Comparison of ENCODE assay signal across 14 mouse cellular contexts in genomic region chr14:52152179-52152578, GRCm38 (mm10). TPM values are rescaled to one million over a fixed set of nuclear protein-coding genes. Genes with fewer than 3 reads are reported as not detected.
DNase-seq lines count a peak whose midpoint lies in the region; ATAC-seq and TF ChIP-seq lines count a peak whose summit lies in the region.
"Had no signal": no experiment of that assay in that cellular context is flagged by ENCODE, and none has a peak within 500 bp of the region (broad histone marks: within the 10 kb centered on the region; RNA-seq: fewer than 3 reads in every experiment).

No protein-coding gene starts in this region.

- ATAC-seq in hindbrain, embryonic 12.5 days (ENCODE audit: low FRiP score): no peak
- ATAC-seq: liver, postnatal 0 days had no signal

- WGBS in hindbrain, embryonic 12.5 days: 28% methylated on average over 7 of the region's 7 CpGs

- H3K9me3 ChIP-seq in hindbrain, embryonic 12.5 days (replicated peaks): no peaks in the 10 kb centered on the region
- H3K9me3 ChIP-seq: embryonic facial prominence, embryonic 12.5 days; G1E; heart, embryonic 10.5 days had no signal

- intact Hi-C loops in left cerebral cortex, postnatal 25 days (cut with DNase I): loop anchor here (2.0 kb wide), 1 partner anchor 21 kb away; no protein-coding TSS in a partner anchor

- no peaks in the 10 kb centered on the region for H3K27me3 ChIP-seq in hindbrain, embryonic 12.5 days
- H3K27me3 ChIP-seq: embryonic facial prominence, embryonic 12.5 days had no signal

- DNase-seq in Muller cell, postnatal 12 days (ENCODE audit: inconsistent ontology term): peak; percentile 2
- DNase-seq in brain, embryonic 14.5 days (ENCODE audit: low read depth): peak; percentile 82
- peak; percentile 61 to 68 for DNase-seq in left cerebral cortex, postnatal 25 days (ENCODE audit: low spot score in 2 of 2)
- no peak for DNase-seq in cerebellum, adult 9-11 months
- no peak for DNase-seq in kidney, adult 8-10 months
- DNase-seq in ovary, postnatal 36 days (ENCODE audit: low spot score): no peak
- DNase-seq in urinary bladder, postnatal 10 days (ENCODE audit: low spot score): no peak
- DNase-seq: adrenal gland, postnatal 25 days; kidney, postnatal 14 days; liver, postnatal 0 days had no signal

- no peak for TF ChIP-seq CTCF in brain, embryonic 14.5 days (IDR thresholded peaks at IDR 0.05; ENCODE audit: borderline replicate concordance, extremely low read depth, insufficient read depth, insufficient read length)

- H3K27ac ChIP-seq in hindbrain, embryonic 12.5 days: no peak overlapping the region
- H3K27ac ChIP-seq: embryonic facial prominence, embryonic 12.5 days; heart, embryonic 10.5 days had no signal

- no peak overlapping the region for H3K9ac ChIP-seq in hindbrain, embryonic 12.5 days
- H3K9ac ChIP-seq: embryonic facial prominence, embryonic 12.5 days; liver, postnatal 0 days had no signal

- H3K4me1 ChIP-seq in hindbrain, embryonic 12.5 days: peaks cover 4% of the 10 kb centered on the region; the same call in 1 of the 2 replicates
- H3K4me1 ChIP-seq: embryonic facial prominence, embryonic 12.5 days; heart, embryonic 10.5 days had no signal

- H3K4me3 ChIP-seq in hindbrain, embryonic 12.5 days: no peak overlapping the region
- H3K4me3 ChIP-seq: embryonic facial prominence, embryonic 12.5 days; heart, embryonic 10.5 days had no signal

- 0 out of 2 replicates have a peak overlapping the region, but pooled peaks have one; percentile 15 for H3K4me2 ChIP-seq in hindbrain, embryonic 12.5 days (replicated peaks)
- H3K4me2 ChIP-seq: embryonic facial prominence, embryonic 12.5 days had no signal

- H3K36me3 ChIP-seq in hindbrain, embryonic 12.5 days: no peaks in the 10 kb centered on the region
- H3K36me3 ChIP-seq: embryonic facial prominence, embryonic 12.5 days; G1E; heart, embryonic 10.5 days had no signal

- no peak for TF ChIP-seq POLR2A in brain, embryonic 14.5 days (IDR thresholded peaks at IDR 0.05; ENCODE audit: borderline replicate concordance, extremely low read depth, insufficient read depth, insufficient read length, poor library complexity, severe bottlenecking)

RNA-seq across cellular contexts. Expression of gene Rpgrip1, which starts 41.7 kb away (rescaled TPM):
- polyA plus RNA-seq in brain, embryonic 14.5 days (2012; rRNA removed): 2.0 and 2.3 TPM in 2 replicates
- 53.6 and 58.4 TPM in 2 replicates for polyA plus RNA-seq in hindbrain, embryonic 12.5 days (2016; fragmentation: Nextera tagmentation; extraction: Ambion mirVana)
- total RNA-seq in left cerebral cortex, postnatal 25 days (2021): 1 to 10 TPM; 2.4 to 2.8 TPM

RNA-seq across cellular contexts. Expression of gene Supt16, which starts 45.0 kb away (rescaled TPM):
- polyA plus RNA-seq in brain, embryonic 14.5 days (2012; rRNA removed): 28.9 and 44.9 TPM in 2 replicates
- 68.3 and 72.3 TPM in 2 replicates for polyA plus RNA-seq in hindbrain, embryonic 12.5 days (2016; fragmentation: Nextera tagmentation; extraction: Ambion mirVana)
- total RNA-seq in left cerebral cortex, postnatal 25 days (2021): 10 to 100 TPM; 50.5 to 52.0 TPM

RNA-seq across cellular contexts. Expression of gene Hnrnpc, which starts 48.4 kb away (rescaled TPM):
- polyA plus RNA-seq in brain, embryonic 14.5 days (2012; rRNA removed): 405 and 455 TPM in 2 replicates
- polyA plus RNA-seq in hindbrain, embryonic 12.5 days (2016; fragmentation: Nextera tagmentation; extraction: Ambion mirVana): 726 and 727 TPM in 2 replicates
- total RNA-seq in left cerebral cortex, postnatal 25 days (2021): 100 to 1,000 TPM; 226 to 228 TPM

Comparison
In these comparisons a context has a peak if more than half of its experiments do, and no peak if none do; other contexts are left out.
1. DNase-seq: peak in Muller cell, postnatal 12 days (single experiment), brain, embryonic 14.5 days (single experiment) and left cerebral cortex, postnatal 25 days (2 of 2); none in cerebellum, adult 9-11 months (single experiment), kidney, adult 8-10 months (0 of 2), ovary, postnatal 36 days (single experiment) and urinary bladder, postnatal 10 days (single experiment).
2. RNA of gene Rpgrip1, which starts 41.7 kb away (polyA plus RNA-seq): 53.6 to 58.4 TPM in hindbrain, embryonic 12.5 days; 2.0 to 2.3 TPM in brain, embryonic 14.5 days; every median in the first group is over 10 times any median in the second.